Mouse (Mus musculus) NIH3T3 (cell line): Measurements from ENCODE around the gene Hoxc5.

Source experiments
- DNase-seq: peaks from one replicate; pipeline ENCODE4 v3.0.0-alpha.2; 2012; ENCODE audit warnings: low read depth

Gene Hoxc5

DNA sequence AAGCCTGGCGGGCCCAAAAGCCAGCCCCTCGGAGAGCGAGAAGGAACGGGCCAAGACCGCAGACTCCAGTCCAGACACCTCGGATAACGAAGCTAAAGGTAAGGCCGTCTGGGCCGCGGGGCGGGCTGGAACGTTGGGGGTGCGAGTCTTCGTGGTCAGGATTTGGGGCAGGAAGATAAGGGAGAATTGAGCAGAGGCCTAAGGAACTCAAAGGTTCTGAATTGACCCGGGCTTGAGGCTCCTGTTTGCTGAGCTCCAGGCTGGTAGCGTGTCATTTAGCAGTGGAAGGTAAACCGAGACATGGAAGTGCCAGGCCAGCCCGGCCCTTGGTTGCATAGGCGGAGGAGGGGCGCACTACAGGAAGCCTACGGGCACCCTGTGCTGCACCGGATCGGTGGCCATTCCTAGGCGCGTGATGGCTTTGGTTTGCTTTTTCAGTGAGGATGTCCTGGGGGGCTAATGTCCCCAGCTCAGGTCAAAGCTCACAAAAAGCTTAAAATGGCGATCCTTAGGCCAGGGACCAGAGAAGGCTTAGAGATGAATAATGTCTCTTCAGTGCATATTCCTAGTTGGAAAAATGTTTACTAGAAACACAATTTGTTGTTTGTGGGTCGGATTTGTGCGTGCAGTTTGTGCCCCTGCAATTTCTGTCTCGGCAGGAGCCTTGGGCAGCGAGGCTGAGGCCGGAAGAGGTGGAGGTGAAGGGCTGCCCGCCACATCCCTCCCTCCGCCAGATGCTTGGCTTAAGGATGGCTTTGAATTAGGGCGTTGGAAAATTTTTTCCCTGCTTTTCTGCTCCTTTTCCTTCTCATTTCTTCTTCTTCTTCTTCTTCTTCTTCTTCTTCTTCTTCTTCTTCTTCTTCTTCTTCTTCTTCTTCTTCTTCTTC is 511 bp downstream of the Hoxc5 start:
- DNase-seq = no peak

DNA sequence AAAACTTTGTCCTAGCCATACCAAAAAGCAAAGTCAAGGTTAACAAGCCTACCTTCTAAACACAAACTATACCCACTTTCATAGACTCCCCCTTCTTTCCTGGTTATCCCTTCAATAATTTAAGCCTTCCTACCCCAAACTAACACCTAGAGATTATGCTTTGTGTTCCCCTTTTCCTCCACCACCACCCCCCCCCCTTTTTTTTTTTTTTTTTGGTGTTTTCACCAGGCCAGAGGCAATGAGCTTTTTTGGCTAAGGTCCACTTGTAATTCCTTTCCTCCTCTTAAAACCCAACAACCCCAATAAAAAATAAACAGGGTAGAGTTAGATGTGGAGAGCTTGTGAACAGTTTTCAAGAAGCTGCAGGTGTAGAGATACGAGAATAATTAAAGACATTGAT is 2.1 kb downstream of the Hoxc5 start:
- no peak for DNase-seq

DNA sequence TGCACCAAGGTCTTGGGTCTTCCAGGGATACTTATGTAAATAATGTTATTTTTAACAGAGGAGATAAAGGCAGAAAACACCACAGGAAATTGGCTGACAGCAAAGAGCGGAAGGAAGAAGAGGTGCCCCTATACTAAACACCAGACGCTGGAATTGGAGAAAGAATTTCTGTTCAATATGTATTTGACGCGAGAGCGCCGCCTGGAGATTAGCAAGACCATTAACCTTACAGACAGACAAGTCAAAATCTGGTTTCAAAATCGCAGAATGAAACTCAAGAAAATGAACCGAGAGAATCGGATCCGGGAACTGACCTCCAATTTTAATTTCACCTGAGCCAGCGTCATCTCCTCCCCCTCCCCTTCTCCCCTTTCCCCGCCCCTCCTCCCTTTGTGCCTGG is 3.5 kb downstream of the Hoxc5 start:
- peak; percentile 86 for DNase-seq

GRCm38 (mm10) chr15:102972254-102972653 is 5.0 kb downstream of the Hoxc5 start:
- DNase-seq = no peak

DNA sequence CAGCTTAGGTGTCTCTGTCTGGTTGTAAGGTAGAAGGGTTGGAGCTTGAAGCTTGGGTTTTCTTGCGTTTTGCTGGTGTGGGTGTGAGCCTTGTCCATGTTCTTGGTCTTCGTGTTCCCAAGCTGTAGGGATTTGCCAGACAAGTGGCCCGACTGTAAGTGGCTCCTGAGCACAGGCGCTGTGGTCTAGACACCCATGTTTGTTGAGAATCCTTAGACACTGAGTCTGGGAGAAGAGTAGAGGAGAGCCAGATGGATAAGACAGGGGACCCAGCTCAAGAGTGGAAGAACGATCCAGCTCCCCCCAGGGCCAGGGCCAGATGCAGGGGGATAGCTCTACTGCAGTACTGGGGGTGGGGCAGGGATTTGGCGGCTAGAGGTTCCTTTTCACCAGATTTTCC is 5.5 kb downstream of the Hoxc5 start:
- DNase-seq = no peak

DNA sequence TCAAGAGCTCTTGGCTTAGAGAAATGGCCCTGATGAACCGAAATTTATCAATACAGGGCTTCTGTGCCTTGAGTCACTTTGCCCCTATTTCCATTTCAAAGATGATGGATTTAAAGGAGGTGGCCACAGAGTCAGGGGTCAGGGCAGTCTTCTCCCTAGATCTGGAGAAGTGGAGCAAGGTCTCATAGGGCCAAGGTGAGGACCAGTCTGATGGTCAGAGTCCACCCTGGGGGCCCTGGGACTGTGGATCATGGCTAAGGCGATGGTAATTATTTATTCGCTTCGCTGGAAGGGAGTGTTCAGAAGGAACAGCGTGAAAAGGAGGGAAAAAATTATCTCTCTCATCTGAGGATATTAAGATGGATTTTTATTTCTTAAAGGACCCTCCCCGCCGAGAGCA is 7.8 kb downstream of the Hoxc5 start:
- DNase-seq = no peak

DNA sequence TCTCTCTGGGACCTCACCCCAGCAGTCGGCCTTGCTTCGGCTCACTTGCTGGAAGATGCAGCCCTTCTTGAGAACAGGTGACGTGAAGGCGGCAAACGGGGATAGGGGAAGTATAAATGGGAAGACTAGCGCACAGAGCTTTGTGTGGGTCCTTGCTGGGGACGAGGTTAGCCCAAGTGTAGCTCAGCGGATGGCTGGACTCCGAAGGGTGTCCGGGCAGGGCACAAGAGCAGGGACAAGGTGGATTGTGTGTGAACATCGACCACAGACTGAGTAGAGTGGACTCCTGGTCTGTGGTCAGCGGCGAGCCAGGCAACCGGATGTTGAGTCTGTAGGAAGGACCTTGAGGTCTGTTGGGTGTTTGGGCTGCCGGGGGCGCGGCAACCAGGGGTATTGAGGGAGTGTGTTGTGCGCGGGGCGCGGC is 8.5 kb downstream of the Hoxc5 start:
- DNase-seq = no peak

DNA sequence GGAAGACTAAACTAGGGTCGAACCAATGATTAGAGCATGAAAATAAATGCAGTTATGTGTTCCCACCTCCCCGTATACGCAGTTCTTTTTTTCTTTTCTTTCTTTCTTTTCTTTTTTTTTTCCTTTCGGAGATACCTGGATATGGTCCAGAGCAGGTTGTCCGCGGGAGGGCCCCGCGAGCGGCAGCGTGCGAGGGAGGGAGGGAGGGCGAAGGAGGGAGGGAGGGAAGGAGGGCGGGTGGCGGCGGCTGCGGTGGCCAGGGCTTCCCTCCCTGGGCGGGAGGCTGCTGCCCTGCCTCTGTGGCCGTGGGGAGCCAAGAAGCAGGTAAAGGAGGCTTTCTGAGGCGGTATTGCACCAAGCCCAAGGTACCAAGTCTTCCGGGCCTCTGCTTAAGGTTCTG is 8.9 kb downstream of the Hoxc5 start, which contains the start of gene Hoxc9:
Gene Hoxc9, plus strand, starts transcription at position 269 of the 400 bp plus-strand sequence.
- no peak for DNase-seq

DNA sequence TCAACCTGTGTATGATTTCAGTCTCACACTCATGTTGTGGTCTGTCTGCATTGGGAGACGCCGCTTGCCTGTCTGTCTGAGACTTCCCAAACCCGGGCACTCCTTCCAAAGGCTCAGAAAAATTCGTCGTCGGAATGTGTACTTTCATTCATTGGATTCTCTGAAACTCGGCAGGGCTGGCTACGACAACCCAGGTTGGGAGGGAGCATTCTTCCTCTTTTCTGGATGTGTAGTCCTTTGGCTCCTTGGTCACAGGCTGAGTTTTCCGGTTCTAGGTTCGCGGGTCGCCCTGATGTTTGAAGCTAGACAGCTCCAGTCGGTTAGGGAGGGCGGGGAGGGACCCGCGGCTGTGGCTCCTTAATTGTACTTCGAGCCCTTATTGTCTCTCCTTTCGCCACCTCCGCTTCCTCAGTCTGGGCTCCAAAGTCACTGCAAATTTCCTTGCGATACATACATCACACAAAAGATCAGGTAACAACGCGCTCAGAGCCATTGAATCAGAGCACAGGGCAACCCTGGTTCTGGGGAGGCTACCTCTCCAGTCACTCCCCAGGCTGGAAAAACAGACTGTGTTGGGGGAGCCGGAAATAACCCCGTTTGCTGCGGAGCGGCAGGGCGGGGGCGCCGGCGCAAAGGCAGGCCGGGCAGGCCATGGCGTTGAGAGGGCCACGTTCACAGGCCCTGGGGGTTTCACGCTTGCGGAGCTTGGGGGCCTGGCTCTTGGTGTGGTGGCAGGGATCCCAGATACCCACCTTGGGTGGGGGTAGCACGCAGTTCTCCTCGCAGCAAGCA is 9.6 kb downstream of the Hoxc5 start:
- DNase-seq = no peak

DNA sequence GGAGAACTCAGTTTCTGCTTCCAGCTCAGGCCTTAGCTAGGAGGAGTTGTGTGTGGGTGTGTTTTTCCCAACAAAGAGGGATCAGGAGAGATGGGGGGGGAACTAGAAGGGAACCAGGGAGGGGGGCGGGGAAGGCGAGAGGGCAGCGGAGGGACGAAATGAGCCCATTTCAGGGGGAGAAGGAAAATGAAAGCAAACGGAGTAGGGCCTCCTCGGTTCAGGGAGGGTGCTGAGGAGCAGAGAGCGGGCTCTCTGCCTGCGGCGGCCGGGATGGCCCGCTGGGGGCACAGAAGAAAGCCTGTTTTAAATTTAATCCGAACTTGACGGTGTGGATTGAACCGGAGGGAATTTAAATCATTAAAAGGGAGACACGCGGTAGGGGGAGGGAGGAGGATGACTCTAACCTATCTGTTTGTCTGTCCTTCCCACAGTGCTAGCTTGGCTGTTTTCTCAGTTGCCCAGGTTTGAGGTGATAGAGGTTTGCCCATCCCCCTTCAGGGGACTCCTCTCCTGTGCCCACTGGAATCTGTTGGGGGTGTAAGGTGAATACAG is 10.3 kb downstream of the Hoxc5 start:
- no peak for DNase-seq

DNA sequence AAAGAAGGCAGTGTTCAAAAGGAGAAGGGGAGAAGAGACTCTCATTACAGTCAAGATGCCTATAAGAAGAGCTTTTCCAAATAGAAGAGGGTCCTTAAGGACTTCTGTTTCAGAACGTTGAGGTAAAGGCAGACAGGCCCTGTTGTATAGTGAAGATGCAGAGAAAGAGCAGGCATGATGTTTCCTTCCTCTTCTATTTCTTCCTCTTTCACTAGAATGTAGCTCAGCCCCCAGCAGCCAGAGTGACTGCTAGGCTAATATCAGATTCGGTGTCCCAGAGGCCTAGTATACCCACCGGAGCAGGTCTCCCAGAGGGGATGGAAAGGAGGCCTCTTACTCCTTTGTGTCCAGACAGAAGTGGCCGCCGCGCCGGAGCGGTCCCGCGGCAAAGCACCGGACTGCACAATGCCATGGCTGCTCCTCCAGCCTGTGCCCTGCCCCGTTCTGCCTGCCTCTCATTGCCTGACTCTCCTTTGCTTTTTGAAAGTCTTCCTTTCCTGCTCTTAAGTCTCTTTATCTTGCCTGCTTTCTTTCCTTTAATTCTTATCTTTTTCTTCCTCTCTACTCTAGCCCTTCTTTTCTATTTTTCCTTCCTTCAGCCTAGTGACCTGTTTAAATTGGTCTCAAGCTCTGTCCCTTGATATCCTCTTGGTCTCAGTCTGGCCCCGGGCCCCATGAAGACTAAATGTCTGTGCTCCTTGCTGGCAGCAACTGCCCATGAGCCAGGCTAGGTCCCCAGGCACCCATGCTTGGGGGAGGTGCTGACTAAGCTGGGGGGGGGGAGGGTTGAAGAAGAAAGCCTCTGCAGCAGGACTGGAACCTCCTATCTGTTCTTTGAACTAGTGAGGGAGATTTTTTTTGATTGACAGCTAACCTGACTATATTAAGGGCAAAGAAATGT is 11.6 kb downstream of the Hoxc5 start:
- no peak for DNase-seq

GRCm38 (mm10) chr15:102979936-102980335 is 12.7 kb downstream of the Hoxc5 start:
- DNase-seq = no peak

- no peak for DNase-seq
These were observed 13.1 kb downstream of the Hoxc5 start for GRCm38 (mm10) chr15:102980352-102980751.

GRCm38 (mm10) chr15:102980912-102981311 is 13.7 kb downstream of the Hoxc5 start:
- peak; percentile 22 for DNase-seq

DNA sequence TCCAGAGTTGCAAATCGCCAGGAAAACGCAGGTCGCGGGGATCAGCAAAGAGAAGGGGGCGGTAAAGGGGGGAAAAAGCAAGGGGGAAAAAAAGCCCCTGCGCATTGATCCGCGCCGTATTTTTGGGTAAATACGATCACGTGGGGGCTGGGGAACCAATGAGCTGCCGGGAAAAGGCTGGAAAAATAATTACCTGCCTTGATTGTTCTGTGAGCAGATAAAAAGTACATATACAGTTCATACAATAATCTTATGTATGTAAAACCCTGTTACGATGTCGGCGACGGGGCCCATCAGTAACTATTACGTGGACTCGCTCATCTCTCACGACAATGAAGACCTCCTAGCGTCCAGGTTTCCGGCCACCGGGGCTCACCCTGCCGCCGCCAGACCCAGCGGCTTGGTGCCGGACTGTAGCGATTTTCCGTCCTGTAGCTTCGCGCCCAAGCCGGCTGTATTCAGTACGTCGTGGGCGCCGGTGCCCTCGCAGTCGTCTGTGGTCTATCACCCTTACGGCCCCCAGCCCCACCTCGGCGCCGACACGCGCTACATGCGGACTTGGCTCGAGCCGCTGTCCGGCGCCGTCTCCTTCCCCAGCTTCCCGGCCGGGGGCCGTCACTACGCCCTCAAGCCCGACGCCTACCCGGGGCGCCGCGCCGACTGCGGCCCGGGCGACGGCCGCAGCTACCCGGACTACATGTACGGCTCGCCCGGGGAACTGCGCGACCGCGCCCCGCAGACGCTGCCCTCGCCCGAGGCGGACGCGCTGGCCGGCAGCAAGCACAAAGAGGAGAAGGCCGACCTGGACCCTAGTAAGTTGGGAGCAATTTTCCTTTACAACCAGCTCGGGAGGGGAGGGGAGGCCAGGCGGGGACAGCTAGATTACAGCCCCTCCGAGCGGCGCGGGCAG is 14.4 kb downstream of the Hoxc5 start:
- peak; percentile 65 for DNase-seq

DNA sequence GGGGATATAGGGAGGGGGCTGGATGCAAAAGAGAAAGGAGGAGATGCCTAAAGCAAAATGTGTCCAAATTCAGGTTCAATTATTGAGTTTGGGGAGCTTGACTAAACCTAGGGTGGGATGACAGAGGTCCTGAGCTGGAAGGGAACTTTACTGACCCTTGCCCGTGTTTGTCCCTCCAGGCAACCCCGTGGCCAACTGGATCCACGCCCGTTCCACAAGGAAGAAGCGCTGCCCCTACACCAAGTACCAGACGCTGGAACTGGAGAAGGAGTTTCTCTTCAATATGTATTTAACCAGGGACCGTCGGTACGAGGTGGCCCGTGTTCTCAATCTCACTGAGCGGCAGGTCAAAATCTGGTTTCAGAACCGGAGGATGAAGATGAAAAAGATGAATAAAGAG is 16.5 kb downstream of the Hoxc5 start:
- no peak for DNase-seq

DNA sequence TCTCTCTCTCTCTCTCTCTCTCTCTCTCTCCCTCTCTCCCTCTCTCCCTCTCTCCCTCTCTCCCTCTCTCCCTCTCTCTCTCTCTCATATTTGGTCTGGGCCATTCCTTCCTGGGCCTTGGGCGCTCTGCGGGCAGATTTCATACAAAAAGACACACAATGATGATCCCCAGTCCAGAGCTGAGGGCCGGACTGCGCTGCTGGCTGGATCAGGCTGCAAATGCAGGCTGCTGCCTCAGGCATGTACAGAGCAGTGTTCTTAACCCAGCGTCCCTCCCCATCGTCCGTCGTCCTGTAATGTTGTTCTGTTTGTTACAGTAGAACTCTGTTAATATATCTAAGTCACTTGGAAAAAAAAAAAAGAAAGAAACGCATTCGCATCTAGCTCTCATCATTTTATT is 17.3 kb downstream of the Hoxc5 start:
- DNase-seq = no peak

DNA sequence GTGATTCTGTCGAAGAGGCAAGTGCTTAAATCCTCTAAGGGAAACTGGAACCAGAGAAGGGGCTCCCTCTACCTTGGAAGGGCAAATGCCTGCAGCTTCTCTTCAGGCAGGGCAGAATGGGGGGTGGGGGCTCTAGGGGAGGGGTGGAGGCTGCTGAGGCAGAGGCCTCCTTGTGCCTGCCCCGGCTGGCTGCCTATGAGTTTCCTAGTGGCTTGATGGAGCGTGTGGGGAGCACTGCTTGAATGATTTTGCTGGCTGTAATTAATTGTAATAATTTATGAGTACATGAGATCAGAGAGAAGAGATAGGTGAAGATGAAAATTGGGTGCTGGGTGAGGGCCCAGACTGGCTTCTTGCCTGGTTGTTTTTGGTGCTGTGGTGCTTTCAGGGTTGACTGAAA is 17.7 kb downstream of the Hoxc5 start:
- DNase-seq = no peak

DNA sequence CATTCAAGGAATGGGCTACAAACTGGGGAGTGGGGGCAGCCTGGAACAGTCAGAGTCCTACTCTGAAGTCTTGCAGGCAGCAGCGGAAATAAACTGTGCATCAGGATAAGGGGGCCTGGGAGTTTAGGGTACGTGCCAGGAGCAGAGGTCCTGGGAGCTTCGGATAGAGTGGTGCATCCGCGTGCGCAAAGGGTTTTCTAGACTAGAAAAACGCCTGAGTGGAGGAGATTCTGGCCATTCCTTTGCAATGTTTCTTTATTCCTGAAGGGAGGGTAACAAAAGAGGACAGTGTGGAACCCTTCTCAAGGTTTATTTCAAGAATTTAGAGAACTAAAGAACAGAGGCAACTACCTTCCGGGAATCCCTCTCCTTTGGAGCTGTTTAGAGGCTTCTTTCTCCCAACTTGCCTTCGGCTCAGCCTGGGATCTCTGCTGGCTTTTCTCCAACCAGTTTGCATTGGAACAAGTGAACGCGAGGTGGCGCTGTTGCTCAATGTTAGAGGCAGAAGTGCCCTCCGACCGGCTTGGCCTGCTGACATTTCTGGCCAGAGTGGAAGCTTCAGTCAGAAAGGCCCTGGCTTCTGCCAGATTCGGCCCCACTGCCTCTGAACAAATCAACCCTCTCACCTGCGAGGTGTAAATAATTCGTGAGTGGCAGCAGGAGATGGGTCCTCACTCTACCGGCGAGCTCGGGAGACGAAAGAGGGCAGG is 20.0 kb downstream of the Hoxc5 start:
- peak; percentile 96 for DNase-seq

DNA sequence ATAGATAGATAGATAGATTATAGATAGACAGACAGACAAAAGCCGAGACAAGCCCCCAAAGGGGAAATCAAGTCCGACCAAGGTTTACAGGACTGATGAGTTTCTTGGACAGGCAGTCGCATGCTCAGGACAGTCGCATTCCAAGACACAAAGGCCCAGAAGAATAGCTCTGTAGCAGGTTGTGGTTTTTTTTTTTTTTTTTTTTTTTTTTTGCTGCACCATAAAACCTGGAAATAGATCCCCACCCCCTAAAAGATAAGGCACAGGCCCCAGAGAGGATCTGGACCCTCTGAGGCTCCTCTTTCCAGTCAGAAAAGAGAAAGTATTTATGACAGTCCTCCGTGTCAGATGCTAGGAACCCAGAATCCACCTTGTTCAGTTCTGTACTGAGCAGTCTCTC is 20.8 kb downstream of the Hoxc5 start:
- no peak for DNase-seq
